Mouse (Mus musculus) embryo, embryonic 10.5 days (tissue): ENCODE measurements around the gene Slc7a11.
A peak's percentile ranks its signal among the peaks of the same experiment; 100 is the strongest.

ENCODE experiments used
- DNase-seq: peaks from one replicate; pipeline ENCODE4 v3.0.0-alpha.2; 2015; ENCODE audit warnings: low spot score

Slc7a11 gene

DNA sequence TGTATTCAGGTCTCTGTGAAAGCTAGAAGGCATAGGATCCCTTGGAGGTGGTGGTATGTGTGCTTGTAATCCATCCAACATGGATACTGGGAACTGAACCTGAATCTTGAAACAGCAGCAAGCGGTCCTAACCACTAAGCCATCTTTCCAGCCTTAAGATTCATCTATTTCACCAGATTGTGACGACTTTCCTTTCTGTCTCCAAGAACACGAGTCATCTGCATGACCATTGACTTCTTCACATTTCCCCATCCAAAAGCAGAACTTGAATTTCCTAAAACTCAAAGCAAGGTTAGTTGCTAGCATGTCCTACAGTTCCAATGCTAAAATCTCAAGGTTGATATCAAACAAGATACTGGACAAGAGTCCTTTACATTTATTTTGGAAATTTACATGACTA is 37.5 kb downstream of the Slc7a11 start:
- no peak for DNase-seq

GRCm38 (mm10) chr3:50388786-50389185 is 54.6 kb downstream of the Slc7a11 start:
- DNase-seq = no peak

- peak; percentile 21 for DNase-seq
Measured at GRCm38 (mm10) chr3:50388288-50388687, 55.1 kb downstream of the Slc7a11 start.

DNA sequence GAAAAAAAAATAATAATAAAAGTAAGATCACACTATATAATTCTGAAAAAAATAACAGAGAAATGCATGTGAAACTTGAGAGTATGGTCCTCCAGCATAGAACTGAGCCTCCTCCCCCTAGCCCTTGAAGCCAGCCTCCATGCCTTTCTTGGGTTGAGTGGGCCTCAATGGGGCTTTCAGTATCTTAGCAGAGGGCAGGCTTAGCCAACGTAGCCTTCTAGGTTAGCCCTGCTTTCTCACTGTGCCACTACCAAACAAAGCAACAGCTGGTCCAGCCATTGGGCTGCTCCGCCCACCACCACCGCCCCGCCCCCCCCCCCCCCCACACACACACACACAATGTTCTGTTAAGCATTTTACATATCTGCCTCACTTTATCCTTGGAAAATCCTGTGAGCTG is 56.1 kb downstream of the Slc7a11 start:
- peak; percentile 31 for DNase-seq

- peak; percentile 78 for DNase-seq
Measured at GRCm38 (mm10) chr3:50386561-50387221, 56.7 kb downstream of the Slc7a11 start.

- peak; percentile 30 for DNase-seq
Measured at GRCm38 (mm10) chr3:50386066-50386465, 57.3 kb downstream of the Slc7a11 start.

DNA sequence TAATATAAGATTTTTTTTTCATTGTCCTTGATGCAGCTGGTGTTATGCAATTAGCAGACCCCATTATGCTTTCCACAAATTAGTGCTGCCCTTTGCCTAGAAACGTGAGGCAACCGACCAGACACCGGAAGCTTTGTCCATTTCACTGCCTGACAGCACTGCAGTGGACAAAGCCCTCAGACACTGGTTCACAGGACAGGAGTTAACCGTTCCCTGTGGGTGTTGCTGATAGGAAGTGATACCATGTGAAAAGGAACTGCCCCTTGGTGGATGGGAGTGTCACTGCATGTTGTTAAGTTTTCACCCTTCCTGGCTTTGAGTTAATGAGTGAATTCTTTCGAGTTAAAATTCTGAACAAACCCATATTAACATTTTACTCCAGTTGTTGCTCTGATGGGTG is 60.7 kb downstream of the Slc7a11 start:
- DNase-seq = peak; percentile 56

DNA sequence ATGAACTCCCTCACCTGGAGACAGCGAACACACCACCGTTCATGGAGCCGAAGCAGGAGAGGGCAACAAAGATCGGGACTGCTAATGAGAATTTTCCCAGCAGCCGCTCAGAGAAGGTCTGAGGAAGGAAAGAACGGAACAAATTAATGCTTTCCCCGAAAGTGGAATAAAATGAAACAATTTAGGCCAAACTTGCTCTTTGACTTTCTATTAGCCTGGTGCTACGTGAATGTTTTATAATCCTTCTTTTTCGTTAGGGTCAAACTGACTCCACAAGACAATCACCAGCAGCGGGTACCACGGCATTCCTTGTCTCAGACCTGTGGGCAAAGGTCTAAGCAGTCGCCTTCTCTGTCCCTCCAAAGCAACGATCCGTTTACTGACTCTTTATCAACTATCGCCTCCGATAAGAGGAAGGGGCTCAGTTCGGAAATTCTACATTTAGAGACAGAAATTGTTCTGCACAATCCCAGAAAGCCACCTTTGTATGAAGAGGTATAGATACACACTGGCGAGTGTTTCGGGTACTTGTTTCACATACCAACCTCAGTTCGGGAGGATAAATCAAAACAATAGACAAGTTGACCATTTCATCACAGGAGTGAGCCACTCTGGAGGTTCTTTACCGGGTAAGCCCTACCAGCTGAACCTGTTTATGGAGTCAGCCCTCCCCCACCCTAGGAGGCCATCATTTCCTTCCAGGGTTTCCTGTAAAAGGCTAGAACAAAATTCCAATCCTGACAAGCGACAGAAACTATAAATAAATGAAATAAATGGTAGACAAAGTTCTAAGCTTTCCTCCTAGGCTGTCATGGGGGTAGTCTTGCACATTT is 61.3 kb downstream of the Slc7a11 start:
- peak; percentile 56 for DNase-seq

DNA sequence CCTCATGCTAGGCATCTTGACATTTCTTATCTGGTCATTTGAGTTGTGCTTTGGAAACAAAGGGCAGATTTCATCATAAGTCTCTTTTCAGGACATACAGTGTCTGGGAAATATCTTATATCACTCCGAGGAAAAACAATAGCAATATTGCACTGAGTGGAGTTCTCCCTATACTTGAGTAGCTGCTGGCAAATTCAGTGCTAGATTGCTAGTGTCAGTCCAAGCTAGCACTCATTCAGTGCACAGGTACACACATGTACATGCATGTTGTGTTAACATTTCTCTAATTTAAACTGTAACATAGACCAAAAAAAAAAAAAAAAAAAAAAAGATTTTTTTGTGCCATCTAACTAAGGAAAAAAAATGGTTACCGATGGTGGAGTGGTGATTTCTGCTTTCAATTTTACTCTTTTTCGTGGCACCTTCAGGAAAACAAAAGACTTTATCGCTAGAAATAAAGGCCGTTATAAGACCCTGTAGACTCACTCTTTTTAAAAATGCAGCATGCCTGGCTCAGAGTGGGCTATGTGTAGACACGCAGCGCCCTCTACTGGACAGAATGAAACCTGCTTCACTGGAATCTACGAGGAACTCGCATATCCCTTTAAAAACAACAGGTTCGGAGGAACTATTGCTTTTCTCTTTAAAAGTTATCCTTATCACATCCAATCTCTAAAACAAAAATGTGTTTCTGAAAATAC is 62.1 kb downstream of the Slc7a11 start:
- peak; percentile 93 for DNase-seq

DNA sequence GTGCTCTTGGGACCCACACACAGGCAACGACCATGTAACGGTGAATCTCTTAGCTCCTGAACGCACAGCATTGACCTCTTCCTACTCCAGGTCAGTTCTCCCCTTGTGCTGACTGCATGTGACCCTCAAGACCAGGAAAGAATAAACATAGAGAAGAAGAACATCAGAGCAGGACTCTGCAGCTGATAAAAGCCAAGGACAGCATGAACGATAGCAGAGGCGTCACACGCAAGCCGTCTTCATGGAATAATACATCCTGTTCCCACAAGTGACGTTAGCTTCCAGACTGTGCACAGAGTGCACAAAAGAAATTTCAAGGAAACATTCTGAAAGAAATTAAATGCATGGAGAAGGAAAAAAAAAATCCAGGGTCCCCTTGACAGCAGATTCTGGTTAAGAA is 63.5 kb downstream of the Slc7a11 start:
- DNase-seq = no peak

DNA sequence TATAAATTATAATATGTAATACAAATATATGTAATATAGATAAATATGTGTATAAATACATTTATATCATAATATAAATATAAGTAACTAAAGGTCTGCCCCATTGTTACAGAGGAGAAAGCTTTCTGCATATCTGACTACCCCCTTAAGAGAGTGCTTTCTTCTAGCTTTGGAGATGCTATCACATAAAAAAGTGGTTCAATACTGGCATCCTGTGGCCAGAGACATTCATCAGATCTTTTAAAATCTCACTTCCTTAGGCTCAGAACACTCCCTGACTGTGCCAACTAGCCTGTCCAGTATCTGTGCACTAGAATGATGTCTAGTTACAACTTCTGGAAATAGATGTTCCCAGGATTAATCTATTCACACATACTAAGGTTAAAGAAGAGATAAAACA is 67.9 kb downstream of the Slc7a11 start:
- no peak for DNase-seq

DNA sequence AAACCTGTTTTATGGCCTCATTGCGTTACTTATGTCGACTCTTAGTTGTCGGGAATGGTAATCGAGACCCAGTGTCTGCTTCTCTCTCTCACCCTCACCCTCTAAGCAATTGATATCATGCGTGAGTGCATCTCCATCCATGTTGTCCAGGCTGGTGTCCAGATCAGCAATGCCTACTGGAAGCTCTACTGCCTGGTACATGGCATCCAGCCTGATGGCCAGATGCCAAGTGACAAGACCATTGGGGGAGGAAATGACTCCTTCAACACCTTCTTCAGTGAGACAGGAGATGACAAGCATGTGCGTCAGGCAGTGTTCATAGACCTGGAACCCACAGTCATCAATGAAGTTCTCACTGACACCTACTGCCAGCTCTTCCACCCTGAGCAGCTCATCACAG is 73.6 kb downstream of the Slc7a11 start:
- DNase-seq = no peak

- no peak for DNase-seq
Measured at GRCm38 (mm10) chr3:50367175-50367574, 76.2 kb downstream of the Slc7a11 start.

DNA sequence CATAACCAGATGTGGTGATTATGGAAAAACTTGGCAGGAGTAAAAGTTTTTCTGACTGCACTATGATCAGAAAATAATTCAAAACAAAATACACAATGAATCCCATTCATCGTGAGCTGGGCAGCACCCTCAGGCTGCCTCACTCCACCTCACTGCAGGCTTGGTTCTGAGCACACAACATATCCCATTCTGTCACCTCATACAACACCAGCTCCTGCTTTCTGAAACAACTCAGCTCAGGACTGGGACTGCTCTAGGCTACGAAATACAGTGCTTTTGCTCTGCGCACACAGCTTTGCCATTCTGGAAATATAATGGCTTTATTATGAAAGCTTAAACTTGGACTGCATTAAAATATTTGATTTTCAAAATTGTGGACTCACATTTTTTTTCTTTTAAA is 79.8 kb downstream of the Slc7a11 start:
- DNase-seq = no peak

DNA sequence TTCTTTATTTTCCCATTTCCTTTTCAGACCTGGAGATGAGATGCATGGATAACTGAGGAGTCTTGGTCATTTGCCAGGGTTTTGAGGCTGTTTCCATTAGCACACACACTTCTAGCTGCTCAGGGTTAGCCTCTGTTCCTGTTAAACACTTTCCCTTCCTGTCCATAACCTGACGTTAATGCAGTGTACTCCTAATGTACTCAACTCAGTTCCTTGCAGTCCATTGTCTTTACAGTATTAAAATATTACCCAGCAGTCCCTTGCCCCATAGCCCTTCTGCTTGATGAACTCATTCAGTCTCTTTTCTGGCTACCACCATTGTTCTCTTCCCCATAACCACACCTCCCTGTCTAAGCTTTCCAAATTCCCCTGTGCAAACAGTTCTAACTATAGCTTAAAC is 96.3 kb downstream of the Slc7a11 start:
- no peak for DNase-seq

DNA sequence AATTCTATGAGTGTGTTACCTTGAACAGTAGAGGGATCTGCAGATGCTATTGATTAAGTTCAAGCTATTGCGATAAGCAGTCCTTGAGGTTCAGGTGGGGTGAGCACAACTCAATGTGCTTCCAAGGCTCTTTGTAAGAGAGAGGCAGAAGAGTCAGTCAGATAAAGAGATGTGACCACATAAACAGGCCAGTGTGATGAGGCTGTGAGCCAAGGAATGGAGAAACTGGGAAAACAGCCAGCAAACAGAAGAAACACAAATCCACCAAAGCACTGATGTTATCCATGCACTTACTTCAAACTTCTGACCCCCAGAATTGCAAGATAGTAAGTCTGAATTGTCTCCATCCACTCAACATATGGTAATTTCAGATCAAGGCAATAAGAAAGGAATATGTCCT is 99.0 kb downstream of the Slc7a11 start:
- DNase-seq = no peak

GRCm38 (mm10) chr3:50324524-50324923 is 118.9 kb downstream of the Slc7a11 start:
- no peak for DNase-seq

DNA sequence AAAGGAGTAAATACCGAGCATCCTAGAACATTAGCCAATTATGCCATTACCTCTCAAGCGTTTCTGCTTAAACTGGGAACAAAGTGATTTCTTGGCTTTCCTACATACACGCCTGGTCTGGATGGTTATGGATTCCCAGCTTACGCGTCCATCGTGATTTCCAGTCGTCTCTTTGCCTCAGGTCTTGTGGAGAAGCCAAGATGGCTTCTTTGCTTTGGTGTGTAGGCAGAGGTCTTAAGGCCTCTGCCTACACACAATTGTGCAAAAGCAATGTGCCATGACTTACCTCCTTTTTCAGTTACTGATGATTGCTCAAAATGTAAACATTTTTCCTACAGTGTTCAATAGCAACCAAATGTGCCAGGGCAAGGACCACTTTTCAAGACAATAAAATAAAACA is 119.5 kb downstream of the Slc7a11 start:
- DNase-seq = no peak

- no peak for DNase-seq
Measured at GRCm38 (mm10) chr3:50320862-50321261, 122.6 kb downstream of the Slc7a11 start.

DNA sequence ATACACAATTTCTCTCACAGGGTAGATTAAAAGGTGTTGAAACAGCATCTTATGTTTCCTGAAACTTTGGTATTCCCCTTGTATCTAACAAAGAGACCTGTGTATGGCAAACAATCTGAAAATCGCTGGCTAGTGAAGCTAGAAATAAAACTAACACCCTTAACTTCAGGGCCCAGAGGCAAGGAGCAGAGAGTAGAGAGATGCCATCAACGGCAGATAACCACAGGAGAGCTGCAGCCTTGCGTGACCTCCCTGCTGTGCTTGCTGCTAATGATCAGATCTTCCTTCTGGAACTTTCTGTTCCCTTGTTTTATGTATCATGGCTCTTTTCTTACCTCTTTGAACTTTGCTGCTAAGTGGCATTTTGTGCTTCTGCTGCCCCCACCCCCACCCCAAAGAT is 125.3 kb downstream of the Slc7a11 start:
- DNase-seq = no peak

DNA sequence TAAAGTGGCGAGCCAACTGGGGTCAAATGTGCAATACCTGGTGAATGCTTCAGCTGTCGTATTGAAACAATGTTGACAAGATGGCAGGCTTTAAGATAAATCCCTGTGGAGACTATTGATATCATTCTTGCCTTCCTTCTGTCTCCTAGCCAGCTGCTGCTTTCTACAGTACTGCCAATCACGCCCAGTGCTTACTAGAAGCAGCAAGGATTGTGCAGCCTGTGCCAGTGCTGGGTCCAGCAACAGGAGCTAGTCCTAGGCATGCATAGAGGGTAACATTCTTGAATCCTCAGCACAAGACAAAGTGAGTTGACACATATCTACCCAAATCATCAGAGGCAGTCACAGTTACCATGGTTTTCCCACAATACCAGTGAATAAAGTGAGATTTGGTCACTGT is 129.6 kb downstream of the Slc7a11 start:
- no peak for DNase-seq

DNA sequence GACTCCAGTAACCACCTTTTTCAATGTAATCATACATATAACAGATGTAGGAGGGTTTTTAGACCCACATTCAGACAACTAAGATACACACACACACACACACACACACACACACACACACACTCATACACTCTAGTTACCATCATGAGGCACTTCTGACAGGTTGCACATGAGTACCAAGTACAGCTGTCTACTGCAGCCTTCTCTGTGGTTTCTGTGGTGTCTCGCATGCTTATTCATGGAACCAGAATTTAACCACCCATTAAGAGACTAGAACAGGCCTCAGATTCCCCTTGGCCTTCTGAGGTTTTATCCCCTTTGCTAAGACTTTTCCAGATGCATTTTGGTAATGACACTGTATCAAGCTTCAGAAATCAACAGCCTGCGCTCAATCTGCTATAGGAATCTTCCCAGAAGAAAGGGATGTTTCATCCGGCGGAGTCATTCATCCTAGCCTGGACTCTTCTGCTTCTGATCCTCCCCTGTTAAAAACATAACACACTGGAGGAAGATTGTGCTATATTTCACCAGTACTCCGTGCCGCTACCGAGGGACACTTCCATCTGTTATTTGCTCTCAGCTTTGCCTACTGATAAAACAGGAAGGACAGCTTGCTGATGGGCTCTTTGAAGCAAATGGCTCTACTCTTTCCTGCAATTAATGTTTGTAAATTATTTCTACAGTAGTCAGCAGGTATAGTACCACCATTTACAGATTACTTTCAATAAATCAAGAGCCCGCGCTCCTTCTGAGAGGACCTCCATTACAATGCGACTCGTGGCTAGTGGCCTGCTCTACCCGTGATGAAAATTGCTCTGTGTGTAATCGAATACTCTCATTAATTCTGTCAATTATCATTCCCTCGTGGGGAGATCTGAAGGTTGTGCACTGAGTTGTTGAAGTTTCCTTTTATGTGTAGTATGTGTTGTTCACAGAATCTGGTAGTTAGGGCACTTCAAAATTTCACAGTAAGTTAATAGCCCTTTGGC is 135.8 kb downstream of the Slc7a11 start:
- no peak for DNase-seq
